Mouse (Mus musculus): Measurements from ENCODE around the gene Abcc4. TPM values are rescaled to one million over a fixed set of nuclear protein-coding genes. Genes with fewer than 3 reads are reported as not detected.

Gene Abcc4
- polyA plus RNA-seq, 1 experiment from 2014 or later: 3.6 TPM

DNA sequence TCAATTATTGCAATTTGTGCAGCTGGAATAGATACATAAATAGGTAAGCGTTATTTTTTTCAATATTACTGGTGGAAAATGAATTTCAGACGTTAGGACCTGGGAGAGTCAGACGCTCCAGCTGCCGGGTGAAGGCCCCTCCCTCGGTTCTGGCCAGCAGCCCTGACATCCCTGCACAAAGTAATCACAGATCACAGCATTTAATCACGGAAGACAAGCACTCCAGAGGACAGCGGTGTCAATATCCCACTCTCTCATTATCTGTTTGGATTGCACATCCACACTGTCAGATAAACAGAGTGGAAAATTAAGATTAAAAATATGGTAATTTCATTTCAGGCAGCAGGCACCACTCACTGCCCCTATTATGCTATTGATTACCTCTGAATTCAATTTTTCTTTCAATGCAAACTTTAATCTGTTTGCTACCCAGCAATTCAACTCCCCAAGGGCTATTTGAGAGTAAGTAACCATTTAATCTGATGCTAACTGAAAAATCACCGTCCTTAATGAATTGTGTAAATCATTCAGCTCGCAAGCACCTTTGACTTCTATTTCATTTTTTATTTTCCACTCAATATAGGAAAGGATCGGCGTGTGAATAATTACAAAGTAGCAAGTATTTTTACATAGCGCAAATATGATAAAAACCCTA lies 270.2 kb downstream of the Abcc4 start:
- H3K27ac ChIP-seq (replicated peaks; ENCODE audit: low read depth, low read length): no peak overlapping the region
- no peaks in the 10 kb centered on the region for H3K9me3 ChIP-seq (replicated peaks; ENCODE audit: control insufficient read depth, low read length)
- 23% methylated on average over 12 of the region's 12 CpGs for WGBS
- H3K4me1 ChIP-seq (ENCODE audit: control insufficient read depth, insufficient read depth, low read length): no peaks in the 10 kb centered on the region
- ATAC-seq (replicated peaks; ENCODE audit: insufficient number of reproducible peaks, low FRiP score, low TSS enrichment, low read depth) (0 out of 2 replicates have a peak, but pooled peaks have one; percentile 16), DNase-seq (ENCODE audit: low spot score) (no peak)
- peaks cover 14% of the 10 kb centered on the region for H3K27me3 ChIP-seq (ENCODE audit: control insufficient read depth, insufficient read depth, low read length)
- H3K9ac ChIP-seq (replicated peaks; ENCODE audit: low read length): no peak overlapping the region
- H3K36me3 ChIP-seq (replicated peaks; ENCODE audit: control insufficient read depth, insufficient read depth, low read depth, low read length): no peaks in the 10 kb centered on the region
- no peak overlapping the region for H3K4me3 ChIP-seq (ENCODE audit: low read depth, low read length)
- H3K4me2 ChIP-seq (ENCODE audit: low read depth, low read length): no peak overlapping the region

- peaks cover 14% of the 10 kb centered on the region for H3K27me3 ChIP-seq (ENCODE audit: control insufficient read depth, insufficient read depth, low read length)
- 76% methylated on average over 4 of the region's 4 CpGs for WGBS
Measured at GRCm38 (mm10) chr14:118434842-118435241, 271.2 kb downstream of the Abcc4 start.

GRCm38 (mm10) chr14:118433848-118434247 lies 272.2 kb downstream of the Abcc4 start:
- Histone ChIP-seq H3K27me3 (ENCODE audit: control insufficient read depth, insufficient read depth, low read length) (peaks cover 11% of the 10 kb centered on the region), H3K36me3 (replicated peaks; ENCODE audit: control insufficient read depth, insufficient read depth, low read depth, low read length) (no peaks in the 10 kb centered on the region), H3K9me3 (replicated peaks; ENCODE audit: control insufficient read depth, low read length) (no peaks in the 10 kb centered on the region), H3K9ac (replicated peaks; ENCODE audit: low read length) (no peak overlapping the region), H3K4me3 (ENCODE audit: low read depth, low read length) (no peak overlapping the region), H3K4me2 (ENCODE audit: low read depth, low read length) (no peak overlapping the region), H3K27ac (replicated peaks; ENCODE audit: low read depth, low read length) (no peak overlapping the region), H3K4me1 (ENCODE audit: control insufficient read depth, insufficient read depth, low read length) (no peaks in the 10 kb centered on the region)
- 38% methylated on average over 6 of the region's 6 CpGs for WGBS
- ATAC-seq (replicated peaks; ENCODE audit: insufficient number of reproducible peaks, low FRiP score, low TSS enrichment, low read depth) (no peak), DNase-seq (ENCODE audit: low spot score) (no peak)

More at GRCm38 (mm10) chr14:118434842-118435241, 271.2 kb downstream of the Abcc4 start:
- no peak overlapping the region for H3K4me3 ChIP-seq (ENCODE audit: low read depth, low read length)
- H3K4me1 ChIP-seq (ENCODE audit: control insufficient read depth, insufficient read depth, low read length): no peaks in the 10 kb centered on the region
- DNase-seq (ENCODE audit: low spot score) (no peak), ATAC-seq (replicated peaks; ENCODE audit: insufficient number of reproducible peaks, low FRiP score, low TSS enrichment, low read depth) (no peak)
- no peak overlapping the region for H3K27ac ChIP-seq (replicated peaks; ENCODE audit: low read depth, low read length)
- no peak overlapping the region for H3K9ac ChIP-seq (replicated peaks; ENCODE audit: low read length)
- H3K4me2 ChIP-seq (ENCODE audit: low read depth, low read length): no peak overlapping the region
- no peaks in the 10 kb centered on the region for H3K36me3 ChIP-seq (replicated peaks; ENCODE audit: control insufficient read depth, insufficient read depth, low read depth, low read length)
- no peaks in the 10 kb centered on the region for H3K9me3 ChIP-seq (replicated peaks; ENCODE audit: control insufficient read depth, low read length)

Small RNAs within 50 kb of the gene (microRNA-seq; reads per million reads assigned to microRNA genes)
- gene Mir6391 (ENCODE audit: borderline number of aligned reads): not detected

Other genes starting within 250 kb of the Abcc4 start
- gene Cldn10, start 81.7 kb upstream of the Abcc4 start, polyA plus RNA-seq (2014; fragmentation: Nextera tagmentation; extraction: Ambion mirVana): 2.1 and 2.2 TPM in 2 replicates
- gene Dzip1, start 219.2 kb upstream of the Abcc4 start, polyA plus RNA-seq (2014; fragmentation: Nextera tagmentation; extraction: Ambion mirVana): 35.9 and 40.9 TPM in 2 replicates
- 33.0 and 35.0 TPM in 2 replicates for gene Dnajc3, start 231.8 kb upstream of the Abcc4 start, polyA plus RNA-seq (2014; fragmentation: Nextera tagmentation; extraction: Ambion mirVana)